Mouse (Mus musculus) lung, embryonic 15.5 days (tissue): ENCODE measurements around the gene Il1rapl2. TPM values are rescaled to one million over a fixed set of nuclear protein-coding genes. Genes with fewer than 3 reads are reported as not detected.

Experiments
- ATAC-seq: fragments of 200-750 bp; cut with Nextera tagmentation; 2 replicates; pipeline ENCODE4 v1.8.0; 2017; ENCODE audit warnings: moderate number of reproducible peaks, borderline replicate concordance; ENCODE audit not compliant: low FRiP score, low TSS enrichment; ENCODE audit errors: extremely low read depth
- H3K27ac ChIP-seq: fragments of 300-500 bp; sonication (generic); 2 replicates; pipeline ENCODE4 v1.5.1; 2015; ENCODE audit warnings: moderate library complexity, mild to moderate bottlenecking, inconsistent platforms
- H3K27me3 ChIP-seq: fragments of 300-500 bp; sonication (generic); 2 replicates; pipeline ENCODE4 v1.6.1; 2015; ENCODE audit warnings: inconsistent platforms
- H3K36me3 ChIP-seq: fragments of 300-500 bp; sonication (generic); 2 replicates; pipeline ENCODE4 v1.6.1; 2015; ENCODE audit warnings: inconsistent platforms
- H3K4me1 ChIP-seq: fragments of 300-500 bp; sonication (generic); 2 replicates; pipeline ENCODE4 v1.6.1; 2015; ENCODE audit warnings: inconsistent platforms
- H3K4me2 ChIP-seq: fragments of 300-500 bp; sonication (generic); 2 replicates; pipeline ENCODE4 v1.6.1; 2015; ENCODE audit warnings: inconsistent platforms, mild to moderate bottlenecking, moderate library complexity
- H3K4me3 ChIP-seq: fragments of 300-500 bp; sonication (generic); 2 replicates; pipeline ENCODE4 v1.5.1; 2015; ENCODE audit warnings: mild to moderate bottlenecking, inconsistent platforms
- H3K9ac ChIP-seq: fragments of 300-500 bp; sonication (generic); 2 replicates; pipeline ENCODE4 v1.6.1; 2015; ENCODE audit warnings: inconsistent platforms
- H3K9me3 ChIP-seq: fragments of 300-500 bp; sonication (generic); 2 replicates; pipeline ENCODE4 v1.6.1; 2016; ENCODE audit warnings: inconsistent platforms
- WGBS: fragments of 180-500 bp; shearing (Covaris S2); methylation state at CpG from one replicate; pipeline ENCODE4 v1.1.7; 2015; 5-methylcytosine and 5-hydroxymethylcytosine counted together
- polyA plus RNA-seq: library from polyadenylated mRNA; unstranded; fragments of >200 nt; fragmentation: Nextera tagmentation; extraction: Ambion mirVana; gene quantifications from 2 replicates; pipeline ENCODE4 v1.2.1, GENCODE M21; 2015

Il1rapl2 gene
- polyA plus RNA-seq, 1 experiment from 2014 or later, result 0.05 TPM

DNA sequence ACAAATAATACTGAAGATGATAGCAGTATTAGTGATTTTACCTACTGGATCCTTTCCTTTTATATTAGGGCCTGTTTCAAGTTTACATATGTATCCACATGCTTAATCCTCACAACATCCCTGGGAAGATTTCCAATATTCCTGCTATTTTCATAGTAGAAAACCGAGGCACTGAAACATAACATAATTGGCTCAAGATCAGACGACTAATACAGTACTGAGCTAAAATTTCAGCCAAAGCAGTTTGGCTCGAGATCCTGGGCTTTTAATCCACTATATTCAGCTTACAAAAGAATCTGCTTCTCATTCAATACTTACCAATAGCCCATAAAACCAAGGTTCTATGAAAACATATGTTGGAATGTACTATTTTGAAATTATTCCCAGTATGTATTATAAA, 239.1 kb downstream of the Il1rapl2 start:
- WGBS, result 41% methylated on average over 3 of the region's 3 CpGs
- Histone ChIP-seq H3K4me3 (no peak overlapping the region), H3K4me2 (no peak overlapping the region), H3K4me1 (no peaks in the 10 kb centered on the region), H3K9ac (no peak overlapping the region), H3K27ac (no peak overlapping the region), H3K36me3 (no peaks in the 10 kb centered on the region), H3K27me3 (no peaks in the 10 kb centered on the region), H3K9me3 (no peaks in the 10 kb centered on the region)
- no peak for ATAC-seq

- no peak for ATAC-seq
- no peaks in the 10 kb centered on the region for H3K4me1 ChIP-seq
These were observed 241.7 kb downstream of the Il1rapl2 start for GRCm38 (mm10) chrX:137812151-137812550.

DNA sequence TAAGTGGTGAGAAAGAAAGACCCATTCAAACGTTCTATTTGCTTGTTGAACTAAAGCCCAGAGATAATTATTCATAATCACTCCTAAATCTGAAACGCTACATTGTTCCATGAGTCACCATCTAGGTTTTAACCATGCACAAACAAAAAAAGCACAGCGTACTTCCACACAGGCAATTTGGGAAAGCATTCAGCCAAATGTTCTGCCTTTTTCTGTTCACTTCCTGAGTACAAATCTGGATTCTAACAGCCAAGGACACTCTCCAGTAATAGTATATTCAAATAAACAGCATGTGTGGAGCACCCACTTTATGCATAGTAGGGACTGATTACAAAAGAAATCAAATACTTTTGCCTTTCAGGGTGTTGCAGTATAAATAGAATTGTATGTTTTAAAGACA, 278.5 kb downstream of the Il1rapl2 start:
- WGBS, result 52% methylated on average over 3 of the region's 3 CpGs
- Histone ChIP-seq H3K4me1 (no peaks in the 10 kb centered on the region), H3K9ac (no peak overlapping the region), H3K4me3 (no peak overlapping the region), H3K27ac (no peak overlapping the region), H3K9me3 (no peaks in the 10 kb centered on the region), H3K4me2 (no peak overlapping the region), H3K27me3 (no peaks in the 10 kb centered on the region), H3K36me3 (no peaks in the 10 kb centered on the region)
- no peak for ATAC-seq

More at GRCm38 (mm10) chrX:137812151-137812550, 241.7 kb downstream of the Il1rapl2 start:
- Histone ChIP-seq H3K4me2 (no peak overlapping the region), H3K4me3 (no peak overlapping the region), H3K27me3 (no peaks in the 10 kb centered on the region), H3K36me3 (no peaks in the 10 kb centered on the region), H3K9me3 (no peaks in the 10 kb centered on the region), H3K27ac (no peak overlapping the region), H3K9ac (no peak overlapping the region)
- 38% methylated on average over 1 of the region's 1 CpGs for WGBS

DNA sequence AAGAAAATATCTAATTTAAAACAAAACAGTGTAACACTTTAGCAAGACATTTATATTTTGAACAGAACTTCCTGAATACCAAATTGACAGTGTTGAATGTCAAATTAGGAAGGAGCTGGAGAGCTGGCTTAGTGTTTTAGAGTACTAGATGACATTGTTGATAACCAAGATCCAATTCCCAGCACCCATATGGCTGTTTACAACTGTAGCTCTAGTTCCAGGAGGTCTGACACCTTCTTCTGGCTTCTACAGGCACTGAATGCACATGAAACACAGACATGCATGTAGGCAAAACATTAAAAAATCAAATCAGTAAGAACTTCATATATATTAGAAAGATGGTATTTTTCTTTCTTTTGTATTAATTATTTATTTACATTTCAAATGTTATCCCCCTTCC, 353.1 kb downstream of the Il1rapl2 start:
- Histone ChIP-seq H3K36me3 (no peaks in the 10 kb centered on the region), H3K4me2 (no peak overlapping the region), H3K4me3 (no peak overlapping the region), H3K4me1 (no peaks in the 10 kb centered on the region), H3K9me3 (no peaks in the 10 kb centered on the region), H3K9ac (no peak overlapping the region), H3K27me3 (no peaks in the 10 kb centered on the region), H3K27ac (no peak overlapping the region)
- no peak for ATAC-seq

DNA sequence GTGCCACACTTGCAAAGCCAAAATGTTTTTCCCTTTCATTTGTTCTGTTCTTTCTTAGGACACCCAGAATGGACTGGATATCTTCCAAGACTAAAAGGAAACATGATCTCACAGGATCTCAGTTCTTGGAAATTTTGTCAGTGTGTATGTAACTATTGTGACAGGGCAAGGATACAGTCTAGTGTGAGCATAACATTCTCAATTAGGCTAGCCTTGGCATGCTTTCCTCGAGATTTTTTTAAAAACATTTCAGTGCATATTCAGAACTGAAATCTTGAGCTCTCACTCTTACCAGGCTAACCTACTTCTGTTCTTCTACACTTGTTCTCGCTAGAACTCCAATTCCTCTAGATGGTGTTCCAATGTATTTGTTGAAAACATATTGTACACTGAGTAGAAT, 356.4 kb downstream of the Il1rapl2 start:
- Histone ChIP-seq H3K27me3 (no peaks in the 10 kb centered on the region), H3K4me3 (no peak overlapping the region), H3K27ac (no peak overlapping the region), H3K9ac (no peak overlapping the region), H3K4me2 (no peak overlapping the region), H3K4me1 (no peaks in the 10 kb centered on the region), H3K9me3 (no peaks in the 10 kb centered on the region), H3K36me3 (no peaks in the 10 kb centered on the region)
- WGBS, result 50% methylated on average over 2 of the region's 2 CpGs
- ATAC-seq, result no peak

- no peaks in the 10 kb centered on the region for H3K27me3 ChIP-seq
- no peaks in the 10 kb centered on the region for H3K4me1 ChIP-seq
- H3K9me3 ChIP-seq, result no peaks in the 10 kb centered on the region
- no peak overlapping the region for H3K4me2 ChIP-seq
- no peaks in the 10 kb centered on the region for H3K36me3 ChIP-seq
- H3K9ac ChIP-seq, result no peak overlapping the region
- ATAC-seq, result no peak
- H3K27ac ChIP-seq, result no peak overlapping the region
- H3K4me3 ChIP-seq, result no peak overlapping the region
- 66% methylated on average over 1 of the region's 1 CpGs for WGBS
These were observed 377.3 kb downstream of the Il1rapl2 start for GRCm38 (mm10) chrX:137947741-137948140.

GRCm38 (mm10) chrX:137971306-137971705, 400.9 kb downstream of the Il1rapl2 start:
- Histone ChIP-seq H3K4me3 (no peak overlapping the region), H3K9me3 (no peaks in the 10 kb centered on the region), H3K4me1 (no peaks in the 10 kb centered on the region), H3K4me2 (no peak overlapping the region), H3K36me3 (no peaks in the 10 kb centered on the region), H3K9ac (no peak overlapping the region), H3K27ac (no peak overlapping the region), H3K27me3 (no peaks in the 10 kb centered on the region)
- 72% methylated on average over 5 of the region's 5 CpGs for WGBS
- no peak for ATAC-seq

DNA sequence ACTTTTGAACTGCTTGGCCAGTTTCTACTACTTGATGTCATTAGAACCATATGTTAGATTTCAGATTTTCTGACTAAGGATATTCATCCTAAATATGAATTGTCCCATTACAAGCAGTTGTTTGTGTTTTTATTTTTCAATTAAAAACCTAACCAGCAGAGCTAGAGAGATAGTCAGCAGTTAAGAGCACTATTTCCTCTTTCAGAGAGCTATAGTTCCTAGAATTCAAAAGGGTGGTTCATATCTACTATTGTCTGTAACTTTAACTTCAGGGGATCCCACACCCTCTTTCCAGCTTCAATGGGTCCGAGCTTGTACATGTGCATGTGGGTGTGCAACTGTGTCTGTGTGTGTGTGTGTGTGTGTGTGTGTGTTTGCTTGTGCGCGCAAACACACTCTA, 472.7 kb downstream of the Il1rapl2 start:
- Histone ChIP-seq H3K4me1 (no peaks in the 10 kb centered on the region), H3K9ac (no peak overlapping the region), H3K36me3 (no peaks in the 10 kb centered on the region), H3K4me3 (no peak overlapping the region), H3K4me2 (no peak overlapping the region), H3K27ac (no peak overlapping the region), H3K9me3 (no peaks in the 10 kb centered on the region), H3K27me3 (no peaks in the 10 kb centered on the region)
- no peak for ATAC-seq
- WGBS, result 79% methylated on average over 3 of the region's 3 CpGs

- H3K27me3 ChIP-seq, result no peaks in the 10 kb centered on the region
- H3K9ac ChIP-seq, result no peak overlapping the region
- H3K36me3 ChIP-seq, result no peaks in the 10 kb centered on the region
- ATAC-seq, result no peak
- H3K4me3 ChIP-seq, result no peak overlapping the region
- no peaks in the 10 kb centered on the region for H3K4me1 ChIP-seq
- no peak overlapping the region for H3K4me2 ChIP-seq
- H3K9me3 ChIP-seq, result no peaks in the 10 kb centered on the region
- 53% methylated on average over 6 of the region's 6 CpGs for WGBS
- H3K27ac ChIP-seq, result no peak overlapping the region
These were observed 533.5 kb downstream of the Il1rapl2 start for GRCm38 (mm10) chrX:138103954-138104353.

- WGBS, result 71% methylated on average over 3 of the region's 3 CpGs
- H3K9me3 ChIP-seq, result no peaks in the 10 kb centered on the region
- no peak overlapping the region for H3K4me2 ChIP-seq
- H3K27me3 ChIP-seq, result no peaks in the 10 kb centered on the region
- no peak overlapping the region for H3K4me3 ChIP-seq
- ATAC-seq, result no peak
- H3K36me3 ChIP-seq, result no peaks in the 10 kb centered on the region
- no peaks in the 10 kb centered on the region for H3K4me1 ChIP-seq
- H3K9ac ChIP-seq, result no peak overlapping the region
- H3K27ac ChIP-seq, result no peak overlapping the region
These were observed 534.3 kb downstream of the Il1rapl2 start for GRCm38 (mm10) chrX:138104668-138105067.

- H3K27me3 ChIP-seq, result no peaks in the 10 kb centered on the region
- no peaks in the 10 kb centered on the region for H3K9me3 ChIP-seq
- H3K4me3 ChIP-seq, result no peak overlapping the region
- H3K27ac ChIP-seq, result no peak overlapping the region
- 8% methylated on average over 3 of the region's 3 CpGs for WGBS
- H3K4me1 ChIP-seq, result no peaks in the 10 kb centered on the region
- H3K4me2 ChIP-seq, result no peak overlapping the region
- H3K9ac ChIP-seq, result no peak overlapping the region
- no peaks in the 10 kb centered on the region for H3K36me3 ChIP-seq
- no peak for ATAC-seq
These were observed 599.7 kb downstream of the Il1rapl2 start for GRCm38 (mm10) chrX:138170146-138170545.

DNA sequence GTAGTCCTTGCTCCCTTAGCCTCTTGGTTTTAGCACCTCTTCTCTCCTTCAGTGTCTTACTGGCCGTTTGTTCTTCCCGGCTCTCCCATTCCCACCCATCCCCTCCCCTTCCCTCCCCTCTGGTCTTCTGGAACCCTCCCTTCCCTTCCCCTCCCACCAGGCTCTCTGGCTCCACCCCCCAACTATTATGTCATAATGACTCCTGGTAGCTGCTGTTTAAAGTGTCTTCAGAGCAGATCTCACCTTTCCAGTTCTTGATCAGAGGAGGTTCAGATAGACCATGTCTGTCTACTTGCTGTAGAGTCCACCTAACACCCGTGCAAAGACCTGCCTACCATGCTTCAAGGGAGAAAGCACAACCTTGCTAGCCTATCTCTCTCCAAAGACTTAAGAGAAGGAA, 639.1 kb downstream of the Il1rapl2 start, which contains the start of gene Tex13a:
TSS of gene Tex13a (minus strand) at position 101 of the 400 bp plus-strand sequence.
- H3K4me3 ChIP-seq, result no peak within 1 kb of the TSS
- no peaks in the 10 kb centered on the region for H3K27me3 ChIP-seq
- no peak for ATAC-seq
- no peaks in the 10 kb centered on the region for H3K4me1 ChIP-seq
- H3K27ac ChIP-seq, result no peak within 1 kb of the TSS
- H3K9me3 ChIP-seq, result no peaks in the 10 kb centered on the region
- no peak within 1 kb of the TSS for H3K4me2 ChIP-seq
- H3K9ac ChIP-seq, result no peak within 1 kb of the TSS
- H3K36me3 ChIP-seq, result no peaks in the 10 kb centered on the region
- WGBS, result 73% methylated on average over 3 of the region's 3 CpGs

GRCm38 (mm10) chrX:138234626-138235025, 664.2 kb downstream of the Il1rapl2 start:
- no peak overlapping the region for H3K27ac ChIP-seq
- no peak overlapping the region for H3K4me3 ChIP-seq
- no peak overlapping the region for H3K4me2 ChIP-seq
- H3K9ac ChIP-seq, result no peak overlapping the region
- no peaks in the 10 kb centered on the region for H3K4me1 ChIP-seq
- no peak for ATAC-seq
- WGBS, result 62% methylated on average over 4 of the region's 4 CpGs
- H3K9me3 ChIP-seq, result no peaks in the 10 kb centered on the region
- no peaks in the 10 kb centered on the region for H3K27me3 ChIP-seq
- no peaks in the 10 kb centered on the region for H3K36me3 ChIP-seq
